Mouse (Mus musculus): ENCODE data around the gene Rpa1.

DNA sequence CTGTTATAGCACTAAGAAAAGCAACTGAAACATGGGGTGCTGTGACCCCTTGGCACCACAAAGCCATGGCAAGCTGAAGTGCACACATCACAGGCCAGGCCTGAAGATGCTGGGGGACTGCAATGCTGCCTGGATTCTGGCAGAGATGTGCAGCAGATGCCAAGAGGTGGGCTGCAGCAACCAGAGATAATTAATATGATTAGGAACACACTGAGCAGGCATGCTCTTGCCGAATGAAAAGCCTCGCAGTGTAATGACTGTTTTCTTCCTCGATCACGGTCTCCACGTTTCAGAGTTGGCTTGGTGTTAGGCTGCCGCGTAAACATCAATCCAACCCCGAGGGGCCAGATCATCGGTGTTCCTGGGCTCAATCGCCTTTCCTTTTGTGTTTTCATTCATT is 48.3 kb downstream of the Rpa1 start:
- no peak for TF ChIP-seq CTCF (IDR thresholded peaks at IDR 0.05; ENCODE audit: low read depth, low read length)
- no peak for TF ChIP-seq POLR2A (IDR thresholded peaks at IDR 0.05; ENCODE audit: extremely low read depth, insufficient read depth, low read length)
